Mouse (Mus musculus) adrenal gland, postnatal 14 days (tissue): ENCODE data around the gene Itpr2. TPM values are rescaled to one million over a fixed set of nuclear protein-coding genes. Genes with fewer than 3 reads are reported as not detected.

Source experiments
- DNase-seq: peaks from one replicate; pipeline ENCODE4 v3.0.0; 2021; ENCODE audit warnings: mixed read lengths
- total RNA-seq: library from RNA; stranded (reverse); gene quantifications from 2 replicates; pipeline ENCODE4 v1.2.3, GENCODE M21; 2021

Gene Itpr2
- total RNA-seq, 1 experiment from 2014 or later, result 93.3 TPM

GRCm38 (mm10) chr6:146346545-146347195, 155.4 kb downstream of the Itpr2 start:
- no peak for DNase-seq

- DNase-seq, result peak; percentile 60
These were observed 157.3 kb downstream of the Itpr2 start for GRCm38 (mm10) chr6:146344732-146345131.

- DNase-seq, result no peak
These were observed 158.2 kb downstream of the Itpr2 start for GRCm38 (mm10) chr6:146343671-146344384.

GRCm38 (mm10) chr6:146342995-146343394, 159.0 kb downstream of the Itpr2 start:
- no peak for DNase-seq

GRCm38 (mm10) chr6:146341934-146342333, 160.1 kb downstream of the Itpr2 start:
- no peak for DNase-seq

- DNase-seq, result no peak
These were observed 160.6 kb downstream of the Itpr2 start for GRCm38 (mm10) chr6:146341413-146341812.

- DNase-seq, result no peak
These were observed 161.1 kb downstream of the Itpr2 start for GRCm38 (mm10) chr6:146340951-146341350.

- peak; percentile 92 for DNase-seq
These were observed 162.2 kb downstream of the Itpr2 start for GRCm38 (mm10) chr6:146339779-146340178.

GRCm38 (mm10) chr6:146337237-146337636, 164.8 kb downstream of the Itpr2 start:
- DNase-seq, result no peak

- no peak for DNase-seq
These were observed 166.8 kb downstream of the Itpr2 start for GRCm38 (mm10) chr6:146335191-146335590.

- DNase-seq, result no peak
These were observed 168.5 kb downstream of the Itpr2 start for GRCm38 (mm10) chr6:146333506-146333905.

- DNase-seq, result peak; percentile 78
These were observed 170.9 kb downstream of the Itpr2 start for GRCm38 (mm10) chr6:146331017-146331669.

- DNase-seq, result no peak
These were observed 172.9 kb downstream of the Itpr2 start for GRCm38 (mm10) chr6:146329079-146329478.

GRCm38 (mm10) chr6:146326631-146327030, 175.4 kb downstream of the Itpr2 start:
- no peak for DNase-seq

- DNase-seq, result peak; percentile 24
These were observed 177.3 kb downstream of the Itpr2 start for GRCm38 (mm10) chr6:146324541-146325204.

- peak; percentile 52 for DNase-seq
These were observed 179.5 kb downstream of the Itpr2 start for GRCm38 (mm10) chr6:146322555-146322954.

GRCm38 (mm10) chr6:146321951-146322350, 180.1 kb downstream of the Itpr2 start:
- no peak for DNase-seq

- DNase-seq, result peak; percentile 69
These were observed 185.6 kb downstream of the Itpr2 start for GRCm38 (mm10) chr6:146316415-146316814.

GRCm38 (mm10) chr6:146315153-146315552, 186.9 kb downstream of the Itpr2 start:
- no peak for DNase-seq

GRCm38 (mm10) chr6:146314304-146314703, 187.7 kb downstream of the Itpr2 start:
- no peak for DNase-seq

GRCm38 (mm10) chr6:146313396-146313795, 188.6 kb downstream of the Itpr2 start:
- no peak for DNase-seq

GRCm38 (mm10) chr6:146310210-146310609, 191.8 kb downstream of the Itpr2 start:
- DNase-seq, result no peak

- no peak for DNase-seq
These were observed 192.7 kb downstream of the Itpr2 start for GRCm38 (mm10) chr6:146309335-146309734.
